ENCODE assay signal across 7 mouse cellular contexts in genomic region chr2:127683687-127684331, GRCm38 (mm10). TPM values are rescaled to one million over a fixed set of nuclear protein-coding genes. Genes with fewer than 3 reads are reported as not detected.
DNase-seq lines count a peak whose midpoint lies in the region; ATAC-seq and TF ChIP-seq lines count a peak whose summit lies in the region.

No protein-coding gene starts in this region.

- TF ChIP-seq POLR2A in small intestine, adult 2 months (IDR thresholded peaks at IDR 0.05; ENCODE audit: low read depth, low read length): no peak

- H3K4me3 ChIP-seq in small intestine, adult 2 months (ENCODE audit: low read depth, low read length): no peak overlapping the region

- peak; percentile 87 for ATAC-seq in megakaryocyte-erythroid progenitor cell, adult 5-6 weeks (replicated peaks; ENCODE audit: low FRiP score, low TSS enrichment, poor library complexity, severe bottlenecking)

- TF ChIP-seq CTCF in small intestine, adult 2 months (IDR thresholded peaks at IDR 0.05; ENCODE audit: extremely low read depth, insufficient read length, insufficient replicate concordance, low read depth, low read length): peak; percentile 66; the same call in 1 of the 2 replicates

- no peak overlapping the region for H3K27ac ChIP-seq in small intestine, adult 2 months (ENCODE audit: insufficient read depth, low read depth, low read length)

- no peaks in the 10 kb centered on the region for H3K4me1 ChIP-seq in small intestine, adult 2 months (ENCODE audit: control insufficient read depth, insufficient read depth, insufficient read length, low read length)

- no peaks in the 10 kb centered on the region for H3K27me3 ChIP-seq in small intestine, adult 2 months (ENCODE audit: control insufficient read depth, insufficient read depth, low read length)

- 39% methylated on average over 12 of the region's 12 CpGs for WGBS in small intestine, adult 2 months

- DNase-seq in ZHBTc4 (ENCODE audit: low read depth, low spot score): peak; percentile 92
- DNase-seq in cerebellum, postnatal 10 days: peak; percentile 85 to 86
- peak; percentile 34 to 36 for DNase-seq in frontal cortex, postnatal 25 days (ENCODE audit: low spot score in 2 of 2)
- DNase-seq in hindlimb bud, embryonic 11.5 days (ENCODE audit: extremely low spot score, low read depth, low spot score): peak; percentile 26
- DNase-seq in left cerebral cortex, adult 18-20 months (ENCODE audit: low spot score in 2 of 2): peak; percentile 58 to 64

- H3K36me3 ChIP-seq in small intestine, adult 2 months (ENCODE audit: control insufficient read depth, insufficient read depth, low read length): no peaks in the 10 kb centered on the region

RNA-seq across cellular contexts. Expression of gene Mal, which starts 27.3 kb away (rescaled TPM):
- 10 to 100 TPM; 33.9 to 52.2 TPM for total RNA-seq in left cerebral cortex, adult 18-20 months (2021)
- not detected in 2 replicates for total RNA-seq in megakaryocyte-erythroid progenitor cell, adult 5-6 weeks (2014; fragmentation: Nextera tagmentation)
- total RNA-seq in megakaryocyte-erythroid progenitor cell, adult 5-6 weeks (2017): not detected in 2 replicates
- 0.37 and 17.1 TPM in 2 replicates for polyA plus RNA-seq in small intestine, adult 2 months (2012; rRNA removed)

RNA-seq across cellular contexts. Expression of gene Mall, which starts 45.9 kb away (rescaled TPM):
- 1 to 10 TPM in 1 of 2 experiments, under 1 TPM in 1; 0.87 to 1.5 TPM for total RNA-seq in left cerebral cortex, adult 18-20 months (2021)
- not detected in 2 replicates for total RNA-seq in megakaryocyte-erythroid progenitor cell, adult 5-6 weeks (2014; fragmentation: Nextera tagmentation)
- total RNA-seq in megakaryocyte-erythroid progenitor cell, adult 5-6 weeks (2017): not detected in 2 replicates
- polyA plus RNA-seq in small intestine, adult 2 months (2012; rRNA removed): 231 and 503 TPM in 2 replicates

Comparison
In these comparisons a context has a peak if more than half of its experiments do, and no peak if none do; other contexts are left out.
1. DNase-seq: peak in every context shown above with its lines; median percentile 92 in ZHBTc4; 86 in cerebellum, postnatal 10 days; 61 in left cerebral cortex, adult 18-20 months; 35 in frontal cortex, postnatal 25 days; 26 in hindlimb bud, embryonic 11.5 days.
2. RNA of gene Mal, which starts 27.3 kb away (total RNA-seq): 33.9 to 52.2 TPM in left cerebral cortex, adult 18-20 months; not detected in megakaryocyte-erythroid progenitor cell, adult 5-6 weeks; every median in the first group is over 10 times any median in the second.